Mouse (Mus musculus) MN1 (cell line): ENCODE measurements around the gene Ccdc81.

Experiments
- DNase-seq: peaks from one replicate; pipeline ENCODE4 v3.0.0-alpha.2; 2016; ENCODE audit warnings: low spot score

The Ccdc81 gene

DNA sequence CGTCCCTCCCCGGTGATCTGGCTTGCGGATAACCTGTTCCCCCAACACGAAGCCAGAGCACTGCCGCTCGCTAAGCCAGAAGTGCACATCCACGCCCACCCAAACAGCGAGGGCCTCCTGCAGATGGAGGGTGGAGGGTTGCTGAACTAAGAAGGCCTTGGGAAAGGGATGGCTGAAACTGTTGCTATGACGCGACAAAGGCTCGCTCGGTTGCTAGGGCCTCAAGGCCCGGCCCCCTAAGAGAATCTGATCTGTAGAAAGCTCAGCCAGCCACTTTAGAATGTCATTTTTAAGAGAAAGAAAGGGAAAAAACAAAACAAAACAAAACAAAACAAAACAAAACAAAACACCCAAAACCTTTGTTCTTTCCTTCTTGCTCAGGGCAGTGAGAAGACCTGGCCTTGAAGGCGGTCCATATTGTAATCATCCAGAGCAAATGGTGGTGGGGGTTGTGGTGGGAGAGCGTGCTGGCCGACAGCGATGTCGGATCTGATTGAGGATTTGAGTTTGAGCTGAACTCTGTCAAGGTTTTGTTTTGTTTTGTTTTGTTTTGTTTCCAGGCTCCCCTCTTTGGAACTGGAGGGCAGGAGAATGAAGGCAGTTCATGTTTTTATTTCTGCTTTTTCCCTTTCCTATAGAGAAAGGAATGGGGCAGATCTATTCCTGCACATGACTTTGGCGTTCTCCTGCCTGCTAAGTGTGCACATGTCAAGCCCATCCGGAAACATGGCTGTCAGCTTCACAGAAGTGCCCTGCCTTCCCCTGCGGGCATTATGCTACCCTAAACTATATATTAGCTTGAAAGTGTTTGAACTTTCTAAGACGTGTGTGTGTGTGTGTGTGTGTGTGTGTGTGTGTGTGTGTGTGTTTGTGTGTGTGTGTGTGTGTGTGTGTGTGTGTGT is at the start of gene Ccdc81:
Gene Ccdc81 (minus strand): TSS at position 188 of the 902 bp plus-strand sequence.
- no peak for DNase-seq

DNA sequence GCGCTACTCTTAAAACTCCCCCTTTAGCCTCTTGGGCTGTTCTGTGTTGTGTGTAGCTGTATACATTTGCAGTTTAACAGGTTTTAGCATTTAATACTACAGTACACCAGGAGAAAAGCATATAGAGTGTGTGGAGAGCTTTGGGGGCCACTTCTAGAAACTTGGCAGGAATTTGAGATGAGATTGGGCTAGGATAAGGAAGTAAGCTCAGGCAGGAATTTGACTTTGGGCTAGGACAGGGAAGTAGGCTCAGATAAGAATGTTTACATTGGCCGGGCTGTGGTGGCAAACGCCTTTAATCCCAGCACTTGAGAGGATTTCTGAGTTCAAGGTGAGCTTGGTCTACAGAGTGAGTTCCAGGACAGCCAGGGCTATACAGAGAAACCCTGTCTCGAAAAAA is 46.0 kb upstream of the Ccdc81 start:
- no peak for DNase-seq

DNA sequence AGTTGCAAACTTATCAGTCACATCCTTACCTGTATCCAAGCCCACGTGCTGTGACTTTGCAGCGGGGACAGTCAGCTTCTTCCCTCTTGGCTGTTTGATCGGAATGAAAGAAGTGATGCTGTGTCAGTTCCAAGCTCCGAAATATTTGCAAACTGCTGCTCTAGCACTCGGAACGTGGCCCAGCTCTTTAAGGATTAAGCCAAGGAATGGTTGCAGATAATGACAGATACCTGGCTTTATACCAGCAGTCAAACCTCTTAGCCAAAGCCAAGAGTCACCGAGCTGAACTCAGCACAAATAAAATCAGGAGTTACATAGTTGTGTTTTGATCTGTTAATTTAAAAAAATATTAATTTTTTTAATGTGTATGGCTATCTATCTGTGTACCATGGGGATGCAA is 44.6 kb upstream of the Ccdc81 start:
- DNase-seq, result no peak

DNA sequence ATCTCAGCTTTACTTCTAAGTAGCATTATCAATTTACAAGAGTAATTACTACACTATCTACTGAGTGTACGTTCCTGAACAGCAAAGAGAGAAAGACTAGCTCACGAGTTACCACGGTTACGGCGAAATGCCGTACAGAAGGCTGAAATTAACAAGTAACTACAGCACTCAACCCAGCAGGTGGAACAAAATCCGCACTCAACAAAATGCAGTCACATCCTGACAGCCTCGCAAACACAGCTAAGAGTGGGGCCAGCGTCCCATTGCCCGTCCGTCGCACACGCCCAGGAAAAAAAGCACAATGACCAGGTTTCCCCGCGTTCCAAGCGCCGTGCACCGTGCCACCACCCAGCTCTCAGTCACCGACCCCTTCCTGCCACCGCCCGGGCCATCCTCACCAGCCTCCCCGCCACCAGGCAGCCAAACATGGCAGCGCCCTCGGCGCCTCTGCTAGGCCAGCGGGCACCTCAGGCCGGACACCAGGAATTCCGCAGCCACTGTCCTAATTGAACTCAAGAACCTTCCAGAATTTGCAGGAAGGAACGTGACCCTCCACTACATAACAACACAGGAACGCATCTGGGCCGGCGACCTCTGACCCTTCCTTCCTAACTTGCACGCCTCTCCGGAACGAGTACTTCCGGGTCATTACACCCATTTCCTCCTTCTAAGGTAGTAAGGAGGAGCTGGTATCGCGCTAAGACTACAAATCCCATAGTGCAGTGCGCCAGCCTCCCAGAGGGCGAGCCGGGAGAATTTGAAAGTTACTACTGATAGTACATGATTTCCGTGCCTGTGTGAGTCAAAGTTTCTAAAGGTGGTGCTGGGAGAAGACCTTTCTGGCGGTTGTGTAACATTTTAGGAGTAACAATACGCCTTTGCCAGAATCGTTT is 37.4 kb upstream of the Ccdc81 start, which contains the start of gene Hikeshi:
Gene Hikeshi (minus strand): TSS at position 634 of the 893 bp plus-strand sequence.
- peak; percentile 96 for DNase-seq

DNA sequence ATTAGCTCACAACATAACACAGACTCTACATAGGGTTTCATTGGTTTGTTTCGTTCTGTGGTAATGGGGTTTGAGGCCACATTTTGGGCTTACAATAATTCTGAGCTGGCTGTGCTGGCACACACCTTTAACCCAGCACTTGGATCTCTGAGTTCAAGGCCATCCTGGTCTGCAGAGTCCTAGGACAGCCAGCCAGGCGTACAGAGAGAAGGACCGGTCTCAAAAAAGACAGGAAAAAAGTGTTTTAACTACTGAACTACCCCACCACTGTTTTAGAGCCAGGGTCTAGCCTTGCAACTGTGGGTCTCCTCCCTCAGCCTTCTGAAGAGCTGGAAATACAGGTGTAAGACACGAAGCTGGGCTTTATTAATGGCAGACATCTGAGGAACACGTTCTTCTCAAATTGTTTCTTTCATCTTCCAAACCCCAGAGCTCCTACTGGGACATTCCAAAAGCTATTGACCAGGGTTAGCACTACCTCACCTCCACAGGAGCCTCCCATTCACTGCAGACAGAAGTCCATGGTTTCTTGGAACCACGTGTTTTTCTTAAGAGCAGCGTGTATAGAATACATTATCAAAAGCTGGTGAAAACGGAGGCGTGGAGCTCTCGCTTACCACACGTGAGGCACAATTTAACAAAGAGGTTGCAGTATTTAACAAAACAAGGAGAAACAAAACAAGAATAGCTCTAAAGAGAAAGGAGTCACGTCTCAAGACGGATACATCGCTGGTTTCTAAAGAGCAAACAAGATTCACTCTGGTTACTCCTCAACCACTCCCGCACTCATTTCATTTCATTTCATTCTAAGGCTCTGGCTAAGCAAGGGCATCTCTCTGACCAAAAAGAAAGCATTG is 36.3 kb upstream of the Ccdc81 start:
- peak; percentile 8 for DNase-seq

DNA sequence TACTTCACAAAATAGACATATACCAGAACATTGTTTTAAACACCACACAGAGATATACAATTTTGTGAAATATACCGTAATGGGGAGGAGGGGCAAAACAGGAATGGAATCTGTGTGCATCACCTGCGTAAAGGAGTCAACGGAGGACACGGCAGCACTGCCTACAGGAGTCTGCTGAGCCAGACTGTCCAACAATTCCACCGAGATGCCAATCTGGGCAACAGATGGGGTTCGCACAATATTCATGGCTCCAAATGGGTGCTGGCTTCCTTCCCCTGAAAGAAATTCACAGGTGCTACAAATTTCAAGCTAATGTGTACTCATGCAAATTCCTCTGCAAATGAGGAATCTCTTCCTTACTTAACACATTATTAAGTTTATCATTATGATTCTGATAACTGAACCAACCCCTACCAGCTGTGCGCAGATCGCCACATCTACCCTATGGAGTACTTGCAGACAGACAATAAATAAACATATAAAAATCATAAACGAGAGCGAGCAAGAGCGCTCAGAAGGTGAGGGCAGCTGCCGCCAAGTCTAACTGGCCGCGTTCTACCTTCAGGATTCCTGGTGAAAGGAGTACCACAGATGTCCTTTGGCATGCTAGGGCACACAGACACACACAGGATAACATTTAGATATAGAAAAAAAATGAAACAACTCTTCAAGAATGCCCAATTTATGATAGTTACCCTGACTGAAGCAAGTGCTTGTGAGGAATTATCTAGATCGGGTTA is 20.2 kb upstream of the Ccdc81 start:
- no peak for DNase-seq

DNA sequence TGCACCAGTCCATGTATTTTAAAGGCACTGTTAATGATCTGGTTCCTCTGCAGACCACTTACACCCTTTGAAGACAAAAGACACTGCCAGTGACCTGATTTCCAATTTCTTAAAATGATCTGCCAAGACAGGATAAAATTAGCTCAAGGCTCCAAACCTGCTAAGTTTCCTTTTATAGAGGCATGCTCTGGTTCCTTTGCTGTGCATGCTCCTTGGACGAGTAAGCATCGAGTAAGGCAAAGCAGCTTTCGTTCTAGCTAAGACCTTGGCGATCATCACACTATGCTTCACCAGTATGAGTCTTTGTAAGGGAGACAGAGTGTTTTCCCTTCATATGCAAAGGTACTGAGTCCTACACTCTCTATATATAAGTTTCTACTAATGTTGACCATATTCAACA is 14.3 kb upstream of the Ccdc81 start:
- no peak for DNase-seq

DNA sequence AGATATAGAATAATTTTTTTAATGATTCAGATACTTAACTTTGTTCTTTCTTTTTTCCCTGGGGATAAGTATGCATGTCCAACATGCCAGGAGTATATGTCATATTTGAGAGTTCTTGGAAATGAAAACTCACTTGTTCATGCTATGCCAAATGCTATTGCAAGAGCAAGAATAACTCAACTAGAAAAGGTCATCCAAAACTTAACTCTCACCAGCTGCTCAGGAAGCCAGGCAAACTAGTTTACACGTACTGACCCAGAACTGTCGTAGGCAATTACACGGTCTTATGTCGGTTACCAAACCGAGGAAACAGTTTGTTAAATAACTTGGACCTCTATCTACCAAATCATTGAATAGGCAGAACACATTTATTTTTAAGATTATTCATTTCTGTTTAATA is 13.3 kb upstream of the Ccdc81 start:
- no peak for DNase-seq

DNA sequence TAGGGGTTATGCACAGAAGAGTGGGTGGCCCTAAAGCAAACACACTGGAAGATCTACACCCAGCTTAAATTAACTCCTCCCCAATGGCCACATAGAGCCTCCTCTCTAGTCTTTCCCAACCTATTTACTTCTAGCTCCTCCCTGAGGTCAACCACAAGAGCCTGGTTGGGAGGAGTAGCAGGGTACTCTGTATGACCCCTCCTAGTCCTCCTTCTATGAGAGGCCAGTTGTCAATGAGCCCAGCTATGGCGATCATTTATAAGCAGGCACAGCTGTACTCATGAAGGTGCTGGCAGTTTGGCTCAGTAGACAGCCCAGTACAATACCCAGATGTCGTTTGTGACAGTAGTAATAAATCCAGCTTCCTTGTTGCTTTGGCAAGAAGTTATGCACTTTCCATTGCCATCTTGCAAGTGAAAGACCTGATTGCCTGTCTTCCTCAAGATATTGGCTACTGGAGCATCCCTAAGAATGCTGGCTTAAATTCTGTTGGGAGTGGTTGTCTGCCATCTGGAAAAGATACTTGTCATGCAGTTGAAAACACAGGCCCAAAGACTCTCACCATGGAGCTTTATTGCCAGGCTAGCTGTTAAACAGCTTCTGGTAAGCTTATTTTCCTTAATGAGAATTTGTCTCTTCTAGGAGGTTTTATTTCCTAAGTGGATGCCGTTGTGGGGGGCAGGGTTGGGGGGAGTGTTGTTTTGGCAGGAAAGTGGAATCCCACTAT is 10.2 kb upstream of the Ccdc81 start:
- no peak for DNase-seq

DNA sequence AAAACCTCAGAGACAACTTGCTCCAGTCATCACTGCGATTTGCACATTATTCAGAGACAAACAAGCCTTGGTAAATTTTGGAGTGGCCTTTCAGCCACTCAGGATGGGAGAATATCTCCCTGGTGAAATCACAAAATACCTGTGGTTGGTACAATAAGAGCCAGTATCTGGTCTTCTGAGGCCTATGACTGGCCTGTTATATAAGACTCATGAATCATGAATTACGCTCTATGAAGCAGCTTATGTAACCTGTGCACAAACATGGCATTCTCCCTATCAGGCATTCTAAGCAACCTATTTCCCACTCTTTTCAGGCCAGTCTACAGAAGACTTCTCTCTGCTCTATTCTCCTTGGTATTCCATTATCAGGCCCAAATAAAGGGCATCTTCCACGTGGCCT is 8.9 kb upstream of the Ccdc81 start:
- DNase-seq, result no peak

DNA sequence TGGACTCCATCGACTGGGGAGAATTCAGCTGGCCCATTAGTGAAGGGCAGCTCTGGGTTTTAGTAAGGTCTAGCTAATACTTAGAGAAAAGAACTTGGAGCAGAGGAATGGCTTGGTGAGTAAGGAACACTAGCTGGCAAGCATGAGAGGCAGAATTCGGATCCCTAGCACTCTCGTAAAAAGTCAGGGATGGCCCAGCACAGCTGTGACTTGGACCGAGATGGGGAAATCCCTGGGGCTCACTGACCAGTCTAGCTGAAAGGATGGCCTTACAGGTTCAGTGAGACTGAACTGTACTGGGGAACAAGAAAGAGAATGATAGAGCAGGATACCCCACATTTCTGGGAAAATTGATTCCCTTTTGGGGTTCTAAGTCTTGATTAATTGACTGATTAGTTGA is 6.3 kb upstream of the Ccdc81 start:
- no peak for DNase-seq

DNA sequence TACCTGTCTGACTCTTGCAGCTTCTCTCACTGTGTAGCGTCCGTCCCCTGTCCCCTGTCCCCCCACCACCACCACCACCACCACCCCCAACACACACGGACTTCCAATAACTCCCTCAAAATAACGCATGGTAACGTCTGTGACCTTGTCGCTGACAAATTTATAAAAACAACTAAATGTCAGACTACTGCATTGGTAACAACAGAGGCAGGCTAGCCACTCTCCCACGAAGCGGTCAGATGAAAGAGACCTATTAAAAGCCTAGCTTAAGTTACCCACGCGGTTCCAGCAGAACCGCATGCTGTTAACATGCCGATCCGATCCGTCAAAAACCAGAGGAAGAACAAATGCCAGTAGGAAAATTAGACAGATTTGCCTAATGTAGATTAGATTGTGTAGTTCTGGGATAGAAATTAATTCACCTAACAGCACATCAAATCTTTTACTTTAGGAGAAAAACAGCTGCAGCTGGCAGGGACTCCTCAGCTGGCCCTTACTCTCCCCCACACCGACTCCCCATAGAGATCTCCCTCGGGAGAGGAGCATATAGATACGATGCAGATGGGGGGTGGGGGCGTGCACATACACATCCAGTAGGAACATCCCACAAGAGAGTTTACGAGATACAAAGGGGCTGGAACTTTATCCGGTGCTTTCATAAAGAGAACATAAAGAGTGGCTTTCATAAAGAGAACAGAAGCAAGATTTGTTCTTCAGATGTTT is 5.6 kb upstream of the Ccdc81 start:
- DNase-seq, result no peak

DNA sequence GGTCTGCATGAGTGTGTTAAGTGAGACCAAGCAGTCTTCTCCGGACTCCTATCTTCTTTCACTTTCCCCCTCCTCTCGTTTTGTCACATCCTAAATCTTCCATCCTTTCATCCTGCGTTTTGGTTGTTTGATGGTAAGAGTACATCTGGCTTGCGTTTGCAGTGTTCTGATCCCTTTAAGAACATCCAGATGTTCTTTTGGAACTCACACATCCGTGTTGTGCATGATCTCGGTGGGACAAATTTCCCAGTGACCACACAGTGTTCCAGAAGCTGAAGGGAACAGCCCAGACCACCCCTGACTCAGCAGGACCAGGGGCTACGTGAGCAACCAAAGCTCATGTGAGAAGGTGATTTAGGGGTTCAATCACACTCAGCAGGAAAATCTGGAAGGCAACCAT is 5.0 kb upstream of the Ccdc81 start:
- DNase-seq, result no peak

DNA sequence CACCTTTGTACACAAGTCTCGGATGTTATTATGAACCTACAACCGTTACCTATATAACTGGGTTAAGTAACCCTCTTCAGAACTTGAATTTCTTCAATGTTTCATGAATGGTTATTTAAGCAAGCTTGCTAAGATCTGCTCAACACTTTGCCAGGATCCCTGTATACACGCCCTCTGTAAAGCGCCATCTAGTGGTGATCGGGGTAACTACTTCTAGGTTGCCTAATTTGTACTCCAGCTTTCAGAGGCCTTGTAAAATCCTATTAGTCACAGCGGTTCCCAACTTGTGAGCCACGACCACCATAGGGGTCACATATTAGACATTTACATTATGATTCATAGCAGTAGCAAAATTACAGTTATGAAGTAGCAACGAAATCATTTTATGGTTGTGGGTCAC is 4.5 kb upstream of the Ccdc81 start:
- peak; percentile 54 for DNase-seq

DNA sequence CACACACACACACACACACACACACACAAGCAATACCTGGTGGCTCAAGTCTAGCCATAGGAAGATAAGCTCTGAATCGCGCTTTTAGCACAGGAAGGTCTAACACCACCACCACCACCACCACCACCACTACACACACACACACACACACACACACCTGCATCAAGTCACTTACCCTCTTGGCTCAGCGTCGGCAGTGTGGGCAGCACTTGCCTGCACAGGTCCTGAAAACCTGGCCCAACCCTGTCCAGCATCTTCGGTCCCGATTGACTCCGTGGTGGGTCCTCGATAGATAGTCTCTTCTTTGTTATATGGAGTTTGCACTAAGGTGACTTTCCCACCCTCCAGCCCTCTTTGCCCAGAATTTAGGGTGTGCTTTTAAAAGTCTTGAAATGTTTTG is 422 bp downstream of the Ccdc81 start:
- no peak for DNase-seq

DNA sequence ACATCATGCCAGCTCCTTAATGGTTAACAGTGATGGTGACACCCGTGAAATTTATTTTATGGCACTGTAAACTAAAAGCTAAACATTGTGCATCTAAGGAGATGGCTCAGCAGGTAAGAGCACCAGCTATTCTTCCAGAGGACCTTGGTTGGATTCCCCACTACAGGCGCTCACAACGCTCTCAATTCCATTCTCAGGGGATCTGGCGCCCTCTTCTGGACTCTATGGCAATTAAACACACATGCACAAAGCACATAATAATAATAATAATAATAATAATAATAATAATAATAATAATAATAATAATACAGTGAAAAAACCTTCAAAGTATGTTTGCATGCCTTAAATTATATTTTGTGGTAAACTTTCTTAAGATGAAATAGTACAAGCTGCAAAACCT is 11.6 kb downstream of the Ccdc81 start:
- no peak for DNase-seq

DNA sequence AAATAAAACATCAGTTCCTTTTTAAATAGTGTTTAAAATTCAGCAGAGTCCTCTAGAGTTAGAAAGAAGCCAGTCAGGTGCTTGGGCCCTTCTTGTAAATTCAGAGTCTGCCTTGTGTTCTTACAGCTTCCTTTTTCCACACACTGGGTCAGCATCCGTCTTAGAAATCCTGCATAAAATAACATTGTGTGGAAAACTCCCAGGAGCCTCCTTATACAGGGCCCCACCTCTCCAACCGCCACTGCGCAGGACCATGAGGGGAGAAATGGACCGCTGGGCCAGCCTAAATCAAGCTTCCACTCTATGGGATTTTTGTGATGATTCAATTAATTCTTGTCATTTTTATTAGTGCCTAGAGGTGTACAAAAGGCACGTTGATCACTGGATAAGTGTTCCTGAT is 12.0 kb downstream of the Ccdc81 start:
- DNase-seq, result no peak

DNA sequence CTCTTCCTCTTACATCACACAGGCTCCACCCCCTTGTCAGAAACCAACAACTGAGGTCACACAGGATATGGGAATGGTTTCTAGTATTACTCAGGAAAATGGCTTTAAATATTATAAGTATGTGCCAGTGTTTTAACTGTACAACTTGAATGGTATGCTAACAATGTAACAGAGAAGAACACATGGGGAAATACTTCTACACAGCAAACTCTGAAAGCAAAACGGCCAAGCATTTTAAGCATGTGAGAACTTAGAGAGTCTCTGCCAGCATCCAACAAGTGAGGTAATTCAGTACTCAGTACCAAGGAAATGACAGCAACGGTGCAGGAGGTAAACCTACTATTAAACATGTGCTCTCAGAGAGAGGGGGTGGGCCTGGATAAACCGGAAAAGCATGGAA is 18.9 kb downstream of the Ccdc81 start:
- no peak for DNase-seq

DNA sequence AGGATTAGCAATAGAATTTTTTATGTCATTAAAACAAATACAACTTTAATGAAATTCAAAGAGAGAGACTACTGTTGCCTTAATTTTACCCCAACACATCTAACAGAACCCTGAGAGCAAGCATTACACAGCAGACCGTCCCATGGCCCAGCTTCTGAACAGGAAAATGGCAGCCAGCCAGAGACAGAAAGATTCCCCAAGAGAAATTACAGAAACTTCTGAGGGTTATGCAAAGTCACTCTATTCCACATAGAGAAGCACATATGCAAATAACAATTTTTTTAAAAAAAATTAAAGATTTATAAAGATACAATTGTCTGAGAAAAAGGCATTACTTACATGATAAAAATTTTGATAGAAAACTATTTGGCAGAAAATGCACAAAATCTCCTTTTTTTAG is 23.7 kb downstream of the Ccdc81 start:
- DNase-seq, result no peak

DNA sequence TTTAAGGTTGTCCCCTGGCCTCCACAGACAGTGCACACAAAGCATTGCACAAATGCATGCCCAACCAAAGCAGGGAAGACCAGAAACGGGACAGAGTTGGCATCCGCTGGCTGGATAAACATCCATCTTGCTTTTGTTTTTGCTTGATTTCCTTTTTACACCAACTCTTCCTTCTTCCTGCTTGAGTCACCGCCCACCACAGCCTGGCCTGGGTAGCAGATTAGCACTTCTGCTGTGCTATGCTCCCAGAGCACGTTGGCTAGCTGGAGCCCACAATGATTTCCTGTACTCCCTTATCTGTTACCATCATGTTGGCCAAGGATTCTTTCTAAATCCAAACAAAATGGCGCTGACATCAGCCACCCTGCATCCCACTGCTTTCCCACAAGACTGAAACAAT is 36.2 kb downstream of the Ccdc81 start:
- no peak for DNase-seq
